Mouse (Mus musculus) forebrain, embryonic 13.5 days (tissue): ENCODE measurements around the gene Vkorc1. TPM values are rescaled to one million over a fixed set of nuclear protein-coding genes. Genes with fewer than 3 reads are reported as not detected.
"Not testable (repeated sequence)": the region's sequence is repeated elsewhere in the genome, so short reads cannot be mapped to it uniquely, and the experiment has no call there.

Experiments used
- ATAC-seq: fragments of 200-750 bp; cut with Nextera tagmentation; 2 replicates; pipeline ENCODE4 v1.8.0; 2017
- H3K27ac ChIP-seq: fragments of 300-500 bp; sonication (generic); 2 replicates; pipeline ENCODE4 v1.5.1; 2015; ENCODE audit warnings: inconsistent platforms, mild to moderate bottlenecking, moderate library complexity
- H3K27me3 ChIP-seq: fragments of 300-500 bp; sonication (generic); 2 replicates; pipeline ENCODE4 v1.6.1; 2015; ENCODE audit warnings: mild to moderate bottlenecking, inconsistent platforms
- H3K36me3 ChIP-seq: fragments of 300-500 bp; sonication (generic); 2 replicates; pipeline ENCODE4 v1.6.1; 2015; ENCODE audit warnings: mild to moderate bottlenecking, inconsistent platforms; ENCODE audit not compliant: poor library complexity, severe bottlenecking
- H3K4me1 ChIP-seq: fragments of 300-500 bp; sonication (generic); 2 replicates; pipeline ENCODE4 v1.6.1; 2015; ENCODE audit warnings: inconsistent platforms
- H3K4me2 ChIP-seq: fragments of 300-500 bp; sonication (generic); 2 replicates; pipeline ENCODE4 v1.6.1; 2015; ENCODE audit warnings: inconsistent platforms, mild to moderate bottlenecking, moderate library complexity
- H3K4me3 ChIP-seq: fragments of 300-500 bp; sonication (generic); 2 replicates; pipeline ENCODE4 v1.5.1; 2015; ENCODE audit warnings: mild to moderate bottlenecking, inconsistent platforms
- H3K9ac ChIP-seq: fragments of 300-500 bp; sonication (generic); 2 replicates; pipeline ENCODE4 v1.6.1; 2015; ENCODE audit warnings: mild to moderate bottlenecking, inconsistent platforms
- H3K9me3 ChIP-seq: fragments of 300-500 bp; sonication (generic); replicated peaks from 2 replicates; pipeline ENCODE4 v1.6.1; 2016; ENCODE audit warnings: inconsistent platforms
- WGBS: fragments of 180-500 bp; shearing (Covaris S2); methylation state at CpG from one replicate; pipeline ENCODE4 v1.1.7; 2015; 5-methylcytosine and 5-hydroxymethylcytosine counted together
- polyA plus RNA-seq: library from polyadenylated mRNA; unstranded; fragments of >200 nt; fragmentation: Nextera tagmentation; extraction: Ambion mirVana; gene quantifications from 2 replicates; pipeline ENCODE4 v1.2.1, GENCODE M21; 2015

Vkorc1 gene
- polyA plus RNA-seq, 1 experiment from 2014 or later = 59.5 TPM

- 1% methylated on average over 40 of the region's 40 CpGs for WGBS
- Histone ChIP-seq H3K4me3 (peak within 1 kb of the TSS; percentile 98), H3K4me2 (peak within 1 kb of the TSS; percentile 81), H3K9ac (peak within 1 kb of the TSS; percentile 77), H3K4me1 (peaks cover 14% of the 10 kb centered on the region), H3K27ac (peak within 1 kb of the TSS; percentile 68), H3K36me3 (peaks cover 52% of the 10 kb centered on the region), H3K27me3 (no peaks in the 10 kb centered on the region), H3K9me3 (no peaks in the 10 kb centered on the region)
- ATAC-seq = peak; percentile 98
Measured at GRCm38 (mm10) chr7:127912190-127912871, 16.9 kb upstream of the Vkorc1 start, which contains the start of gene Kat8. Gene Kat8 (plus strand): TSS chr7:127912516.

DNA sequence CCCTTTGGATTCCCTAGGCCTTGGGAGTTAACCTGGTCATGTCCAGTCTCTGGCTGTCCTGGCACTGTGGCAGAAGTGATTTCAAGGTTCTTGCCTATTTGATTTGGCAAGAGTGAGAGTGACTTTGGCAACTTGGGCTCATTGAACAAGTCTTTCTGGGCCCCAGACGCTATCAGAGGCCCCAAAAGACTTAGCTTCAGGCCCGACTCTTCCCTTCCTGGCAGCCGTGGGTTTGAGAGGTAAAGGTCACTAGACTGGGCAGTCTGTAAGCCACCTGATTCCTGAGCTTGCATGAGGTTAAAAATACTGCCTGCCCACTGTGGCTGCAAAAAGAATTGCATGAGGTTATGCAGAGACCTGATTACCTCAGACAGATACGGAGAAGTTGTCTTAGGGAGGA lies 13.2 kb upstream of the Vkorc1 start:
- H3K27ac ChIP-seq = no peak overlapping the region

DNA sequence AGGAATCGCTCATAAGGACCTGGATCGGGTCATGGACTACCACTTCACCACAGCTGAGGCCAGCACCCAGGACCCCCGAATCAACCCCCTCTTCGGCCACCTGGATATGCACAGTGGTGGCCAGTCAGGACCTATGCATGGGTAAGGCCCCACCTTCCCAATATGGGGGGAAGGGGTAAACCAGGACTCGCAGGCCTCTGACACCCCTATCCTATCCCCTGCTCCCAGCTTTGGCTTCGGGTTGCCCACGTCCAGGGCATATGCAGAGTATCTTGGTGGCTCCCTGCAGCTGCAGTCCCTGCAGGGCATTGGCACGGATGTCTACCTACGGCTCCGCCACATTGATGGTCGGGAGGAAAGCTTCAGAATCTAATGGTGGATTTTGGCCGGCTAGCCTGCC lies 12.5 kb upstream of the Vkorc1 start:
- peaks cover 50% of the 10 kb centered on the region for H3K36me3 ChIP-seq
- H3K27ac ChIP-seq = no peak overlapping the region
- H3K4me3 ChIP-seq = no peak overlapping the region
- no peak for ATAC-seq
- H3K9ac ChIP-seq = no peak overlapping the region
- WGBS = 93% methylated on average over 12 of the region's 12 CpGs
- H3K27me3 ChIP-seq = no peaks in the 10 kb centered on the region
- no peak overlapping the region for H3K4me2 ChIP-seq
- peaks cover 27% of the 10 kb centered on the region for H3K4me1 ChIP-seq
- no peaks in the 10 kb centered on the region for H3K9me3 ChIP-seq

More for the DNA sequence above, 13.2 kb upstream of the Vkorc1 start:
- Histone ChIP-seq H3K4me1 (peaks cover 33% of the 10 kb centered on the region), H3K27me3 (no peaks in the 10 kb centered on the region), H3K9ac (no peak overlapping the region), H3K4me3 (no peak overlapping the region), H3K9me3 (no peaks in the 10 kb centered on the region), H3K36me3 (peaks cover 50% of the 10 kb centered on the region), H3K4me2 (no peak overlapping the region)
- WGBS = 90% methylated on average over 4 of the region's 4 CpGs
- ATAC-seq = no peak

GRCm38 (mm10) chr7:127903971-127904796 lies 8.8 kb upstream of the Vkorc1 start, which contains the start of gene Bckdk:
Gene Bckdk (plus strand): TSS chr7:127904082.
- Histone ChIP-seq H3K4me3 (peak within 1 kb of the TSS; percentile 73), H3K27ac (peak within 1 kb of the TSS; percentile 79), H3K9me3 (no peaks in the 10 kb centered on the region), H3K4me1 (peaks cover 19% of the 10 kb centered on the region), H3K27me3 (no peaks in the 10 kb centered on the region), H3K9ac (peak within 1 kb of the TSS; percentile 90), H3K4me2 (peak within 1 kb of the TSS; percentile 93), H3K36me3 (peaks cover 41% of the 10 kb centered on the region)
- 8% methylated on average over 38 of the region's 38 CpGs for WGBS
- ATAC-seq = peak; percentile 93

DNA sequence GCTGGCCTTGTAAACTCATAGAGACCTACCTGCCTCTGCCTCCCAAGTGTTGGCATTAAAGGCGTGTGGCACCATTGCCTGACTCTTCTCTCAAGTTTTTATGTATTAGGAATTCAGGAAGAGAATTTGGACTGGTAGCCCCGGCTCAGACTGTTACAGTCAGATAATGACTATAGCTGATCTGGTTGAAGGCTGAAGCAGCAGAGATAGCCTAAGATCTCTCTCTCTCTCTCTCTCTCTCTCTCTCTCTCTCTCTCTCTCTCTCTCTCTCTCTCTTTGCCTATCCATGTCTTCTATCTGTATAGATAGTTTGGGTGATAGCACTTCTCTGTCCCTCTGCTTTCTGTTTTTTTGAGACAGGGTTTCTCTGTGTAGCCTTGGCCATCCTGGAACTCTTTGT lies 6.4 kb upstream of the Vkorc1 start:
- Histone ChIP-seq H3K9me3 (no peaks in the 10 kb centered on the region), H3K4me2 (no peak overlapping the region), H3K27me3 (no peaks in the 10 kb centered on the region), H3K4me1 (peaks cover 19% of the 10 kb centered on the region), H3K27ac (no peak overlapping the region), H3K9ac (no peak overlapping the region), H3K36me3 (peaks cover 17% of the 10 kb centered on the region), H3K4me3 (no peak overlapping the region)
- 89% methylated on average over 2 of the region's 2 CpGs for WGBS
- ATAC-seq = no peak

DNA sequence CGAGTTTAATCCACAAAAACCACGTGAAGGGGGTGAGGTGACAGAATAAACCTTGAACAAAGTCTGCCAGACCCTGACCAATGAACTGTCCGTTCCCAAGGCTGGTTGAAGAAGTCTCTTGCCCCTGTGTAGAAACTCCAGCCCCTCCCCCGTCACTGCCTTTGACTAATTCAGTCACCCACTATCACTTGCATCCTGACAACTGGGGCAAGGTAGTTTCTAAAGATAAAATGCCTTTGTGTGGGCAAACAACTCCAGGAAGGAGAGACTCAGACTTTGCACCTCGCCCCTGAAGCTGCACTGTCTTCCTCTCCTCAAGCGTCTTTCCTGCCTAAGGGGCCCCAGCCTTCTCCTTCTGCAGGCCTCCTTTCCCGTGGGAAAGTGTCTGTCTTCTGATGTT lies 4.6 kb upstream of the Vkorc1 start:
- Histone ChIP-seq H3K9me3 (no peaks in the 10 kb centered on the region), H3K4me1 (peaks cover 9% of the 10 kb centered on the region), H3K36me3 (no peaks in the 10 kb centered on the region; the same call in 1 of the 2 replicates), H3K27ac (no peak overlapping the region), H3K9ac (no peak overlapping the region), H3K4me3 (no peak overlapping the region), H3K27me3 (no peaks in the 10 kb centered on the region), H3K4me2 (no peak overlapping the region)
- no peak for ATAC-seq
- WGBS = 50% methylated on average over 7 of the region's 7 CpGs

DNA sequence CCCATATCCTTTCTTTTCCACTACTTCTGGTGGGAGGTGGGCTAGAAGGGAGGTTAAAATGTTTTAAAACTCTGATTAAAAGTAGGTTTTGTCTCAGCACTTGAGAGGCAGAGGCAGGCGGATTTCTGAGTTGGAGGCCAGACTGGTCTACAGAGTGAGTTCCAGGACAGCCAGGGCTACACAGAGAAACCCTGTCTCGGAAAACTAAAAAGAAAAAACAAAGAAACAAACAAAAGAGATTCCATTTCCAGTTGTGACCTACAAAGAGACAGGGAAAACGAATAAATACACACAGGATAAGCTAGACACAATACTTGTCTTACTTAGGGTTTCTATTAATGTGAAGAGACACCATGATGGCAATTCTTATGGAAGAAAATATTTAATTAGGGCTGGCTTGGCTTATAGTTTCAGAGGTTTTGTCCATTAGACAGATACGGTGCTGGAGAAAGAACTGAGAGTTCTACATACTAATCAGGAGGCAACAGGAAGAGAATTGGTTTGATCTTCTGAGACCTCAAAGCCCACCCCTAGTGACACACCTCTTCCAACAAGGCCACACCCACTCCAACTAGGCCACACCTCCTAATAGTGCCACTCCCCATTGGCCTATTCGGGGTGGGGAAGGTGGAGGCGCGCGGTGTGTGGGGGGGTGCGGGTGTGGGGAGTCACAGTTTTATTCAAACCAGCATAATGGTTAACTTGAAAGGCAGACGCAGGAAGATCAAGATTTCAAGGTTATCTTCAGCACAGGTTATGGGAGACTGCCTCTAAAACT lies 3.0 kb upstream of the Vkorc1 start:
- ATAC-seq = no peak
- Histone ChIP-seq H3K9ac (no peak overlapping the region), H3K4me3 (no peak overlapping the region), H3K9me3 (no peaks in the 10 kb centered on the region), H3K36me3 (0 out of 2 replicates have a peak, but pooled peaks cover 5% of the 10 kb centered on the region), H3K4me2 (no peak overlapping the region), H3K27ac (no peak overlapping the region), H3K4me1 (peaks cover 10% of the 10 kb centered on the region), H3K27me3 (no peaks in the 10 kb centered on the region)
- WGBS = 38% methylated on average over 10 of the region's 10 CpGs

GRCm38 (mm10) chr7:127897542-127897941 lies 2.1 kb upstream of the Vkorc1 start:
- H3K27ac ChIP-seq = no peak overlapping the region
- no peaks in the 10 kb centered on the region for H3K27me3 ChIP-seq
- no peak overlapping the region for H3K4me2 ChIP-seq
- ATAC-seq = no peak
- no peak overlapping the region for H3K9ac ChIP-seq
- WGBS = 89% methylated on average over 7 of the region's 7 CpGs
- H3K4me1 ChIP-seq = peaks cover 10% of the 10 kb centered on the region
- no peaks in the 10 kb centered on the region for H3K9me3 ChIP-seq
- H3K36me3 ChIP-seq = peaks cover 13% of the 10 kb centered on the region
- no peak overlapping the region for H3K4me3 ChIP-seq

- H3K9me3 ChIP-seq = no peaks in the 10 kb centered on the region
- H3K27me3 ChIP-seq = no peaks in the 10 kb centered on the region
- no peak overlapping the region for H3K9ac ChIP-seq
- peaks cover 10% of the 10 kb centered on the region for H3K4me1 ChIP-seq
- no peak overlapping the region for H3K4me2 ChIP-seq
- no peak overlapping the region for H3K27ac ChIP-seq
- no peak overlapping the region for H3K4me3 ChIP-seq
- 62% methylated on average over 13 of the region's 13 CpGs for WGBS
- H3K36me3 ChIP-seq = peaks cover 18% of the 10 kb centered on the region
- no peak for ATAC-seq
Measured at GRCm38 (mm10) chr7:127896384-127896783, 967 bp upstream of the Vkorc1 start.

GRCm38 (mm10) chr7:127895891-127896290 lies 474 bp upstream of the Vkorc1 start:
- H3K27ac ChIP-seq = not testable (repeated sequence)

GRCm38 (mm10) chr7:127894480-127894879 lies 937 bp downstream of the Vkorc1 start:
- Histone ChIP-seq H3K9me3 (no peaks in the 10 kb centered on the region), H3K4me2 (peak overlapping the region; percentile 78), H3K36me3 (peaks cover 38% of the 10 kb centered on the region), H3K27me3 (no peaks in the 10 kb centered on the region), H3K4me1 (peaks cover 10% of the 10 kb centered on the region), H3K27ac (no peak overlapping the region), H3K4me3 (peak overlapping the region; percentile 54), H3K9ac (peak overlapping the region; percentile 66)
- WGBS = 83% methylated on average over 5 of the region's 5 CpGs
- no peak for ATAC-seq

More at GRCm38 (mm10) chr7:127895891-127896290, 474 bp upstream of the Vkorc1 start:
- not testable (repeated sequence) for ATAC-seq, H3K9ac ChIP-seq, H3K9me3 ChIP-seq, H3K27me3 ChIP-seq
- Histone ChIP-seq H3K4me2 (peak overlapping the region; percentile 78), H3K4me3 (peak overlapping the region; percentile 54; the same call in 1 of the 2 replicates), H3K36me3 (peaks cover 23% of the 10 kb centered on the region), H3K4me1 (peaks cover 10% of the 10 kb centered on the region)
- 69% methylated on average over 7 of the region's 7 CpGs for WGBS
